Mouse (Mus musculus) brain, embryonic 18.5 days (tissue): Measurements from ENCODE around the gene Nat8f5.
A peak's percentile ranks its signal among the peaks of the same experiment; 100 is the strongest.
"Not testable (repeated sequence)": the region's sequence is repeated elsewhere in the genome, so short reads cannot be mapped to it uniquely, and the experiment has no call there.

ENCODE experiments used
- DNase-seq: peaks from one replicate; pipeline ENCODE4 v3.0.0-alpha.2; 2012; ENCODE audit warnings: low read depth, low spot score

The Nat8f5 gene

GRCm38 (mm10) chr6:85820837-85821236 lies at the start of gene Nat8f5, which contains the start of gene Nat8f6:
Gene Nat8f5 (minus strand): TSS chr6:85820972.
Gene Nat8f6 (minus strand): TSS chr6:85820954.
- DNase-seq: no peak

GRCm38 (mm10) chr6:85869006-85869405 lies 48.2 kb upstream of the Nat8f5 start, which contains the start of gene Nat8f2:
Gene Nat8f2 (minus strand): TSS chr6:85869158.
- DNase-seq: not testable (repeated sequence)

GRCm38 (mm10) chr6:85867726-85868690 lies 47.2 kb upstream of the Nat8f5 start:
- no peak for DNase-seq

GRCm38 (mm10) chr6:85866995-85867394 lies 46.2 kb upstream of the Nat8f5 start:
- DNase-seq: not testable (repeated sequence)

- not testable (repeated sequence) for DNase-seq
Observed at GRCm38 (mm10) chr6:85866166-85866565, 45.4 kb upstream of the Nat8f5 start.

- not testable (repeated sequence) for DNase-seq
Observed at GRCm38 (mm10) chr6:85864900-85865639, 44.3 kb upstream of the Nat8f5 start.

GRCm38 (mm10) chr6:85863840-85864239 lies 43.1 kb upstream of the Nat8f5 start:
- no peak for DNase-seq

- DNase-seq: no peak
Observed at GRCm38 (mm10) chr6:85863136-85863535, 42.4 kb upstream of the Nat8f5 start.

- DNase-seq: no peak
Observed at GRCm38 (mm10) chr6:85862565-85862964, 41.8 kb upstream of the Nat8f5 start.

GRCm38 (mm10) chr6:85861247-85861646 lies 40.5 kb upstream of the Nat8f5 start:
- no peak for DNase-seq

- no peak for DNase-seq
Observed at GRCm38 (mm10) chr6:85856194-85856678, 35.5 kb upstream of the Nat8f5 start.

- DNase-seq: no peak
Observed at GRCm38 (mm10) chr6:85853481-85853880, 32.7 kb upstream of the Nat8f5 start.

- no peak for DNase-seq
Observed at GRCm38 (mm10) chr6:85851062-85851773, 30.4 kb upstream of the Nat8f5 start.

- no peak for DNase-seq
Observed at GRCm38 (mm10) chr6:85849240-85849639, 28.5 kb upstream of the Nat8f5 start.

GRCm38 (mm10) chr6:85848140-85848539 lies 27.4 kb upstream of the Nat8f5 start:
- DNase-seq: no peak

GRCm38 (mm10) chr6:85846921-85847320 lies 26.1 kb upstream of the Nat8f5 start:
- no peak for DNase-seq

- not testable (repeated sequence) for DNase-seq
Observed at GRCm38 (mm10) chr6:85843677-85844458, 23.1 kb upstream of the Nat8f5 start.

- DNase-seq: no peak
Observed at GRCm38 (mm10) chr6:85839982-85840381, 19.2 kb upstream of the Nat8f5 start.

- no peak for DNase-seq
Observed at GRCm38 (mm10) chr6:85838674-85839073, 17.9 kb upstream of the Nat8f5 start.

- DNase-seq: peak; percentile 24
Observed at GRCm38 (mm10) chr6:85837307-85837706, 16.5 kb upstream of the Nat8f5 start.

- not testable (repeated sequence) for DNase-seq
Observed at GRCm38 (mm10) chr6:85836827-85837226, 16.1 kb upstream of the Nat8f5 start.
